Mouse (Mus musculus): ENCODE results near the gene BC053393.

DNA sequence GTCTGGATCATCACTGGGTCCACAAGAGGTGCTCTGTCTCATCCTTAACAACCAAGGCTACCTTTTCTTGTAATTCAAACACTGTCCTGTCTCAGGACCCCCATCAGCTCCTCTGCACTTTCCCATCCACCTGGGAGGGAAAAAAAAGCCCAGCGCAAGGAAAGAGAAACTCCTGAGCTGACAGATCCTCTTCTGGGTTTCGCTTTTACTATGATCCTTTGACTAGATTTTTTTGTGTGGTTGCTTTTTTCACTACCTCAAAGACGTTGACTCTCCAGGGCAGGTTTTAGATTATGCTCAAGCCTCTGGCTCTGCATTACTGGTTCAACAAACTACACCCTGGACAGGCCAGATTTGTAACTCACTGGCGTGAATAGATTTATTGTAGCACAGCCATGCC is 41.2 kb upstream of the BC053393 start:
- TF ChIP-seq CTCF (IDR thresholded peaks at IDR 0.05; ENCODE audit: control insufficient read depth, insufficient read depth, insufficient read length) (no peak), MAX (IDR thresholded peaks at IDR 0.05) (no peak)
